Mouse (Mus musculus) hindbrain, postnatal 0 days (tissue): ENCODE measurements around the gene Slc29a2. TPM values are rescaled to one million over a fixed set of nuclear protein-coding genes. Genes with fewer than 3 reads are reported as not detected.

Experiments
- ATAC-seq: fragments of 200-750 bp; cut with Nextera tagmentation; 2 replicates; pipeline ENCODE4 v1.8.0; 2017; ENCODE audit warnings: mild to moderate bottlenecking, moderate TSS enrichment, moderate library complexity
- DNase-seq: peaks from one replicate; pipeline ENCODE4 v3.0.0-alpha.2; 2015; ENCODE audit warnings: low spot score
- H3K27ac ChIP-seq: fragments of 300-500 bp; sonication (generic); 2 replicates; pipeline ENCODE4 v1.5.1; 2014; ENCODE audit warnings: mild to moderate bottlenecking
- H3K27me3 ChIP-seq: fragments of 300-500 bp; sonication (generic); 2 replicates; pipeline ENCODE4 v1.6.1; 2014; ENCODE audit warnings: low read length, mixed read lengths; ENCODE audit not compliant: insufficient read depth
- H3K36me3 ChIP-seq: fragments of 300-500 bp; sonication (generic); 2 replicates; pipeline ENCODE4 v1.6.1; 2014; ENCODE audit warnings: low read length, mixed read lengths; ENCODE audit not compliant: insufficient read depth
- H3K4me1 ChIP-seq: fragments of 300-500 bp; sonication (generic); 2 replicates; pipeline ENCODE4 v1.6.1; 2014; ENCODE audit warnings: antibody characterized with exemption, low read length, mixed read lengths; ENCODE audit not compliant: insufficient read depth
- H3K4me2 ChIP-seq: fragments of 300-500 bp; sonication (generic); 2 replicates; pipeline ENCODE4 v1.6.1; 2014; ENCODE audit warnings: low read depth, mild to moderate bottlenecking, low read length, moderate library complexity, mixed read lengths
- H3K4me3 ChIP-seq: fragments of 300-500 bp; sonication (generic); 2 replicates; pipeline ENCODE4 v1.5.1; 2014; ENCODE audit warnings: low read length
- H3K9ac ChIP-seq: fragments of 300-500 bp; sonication (generic); replicated peaks from 2 replicates; pipeline ENCODE4 v1.6.1; 2014; ENCODE audit warnings: mild to moderate bottlenecking, low read length, moderate library complexity, mixed read lengths
- H3K9me3 ChIP-seq: fragments of 300-500 bp; sonication (generic); 2 replicates; pipeline ENCODE4 v1.6.1; 2016; ENCODE audit warnings: low read length, mixed read lengths
- CTCF ChIP-seq: IDR thresholded peaks from 2 replicates; pipeline ENCODE4 v1.5.1; 2016; ENCODE audit warnings: antibody characterized with exemption, control low read depth, low read depth
- WGBS: fragments of 180-500 bp; shearing (Covaris S2); extraction: QIAGEN DNeasy Blood & Tissue Kit; methylation state at CpG from one replicate; pipeline ENCODE4 v1.1.7; 2014; 5-methylcytosine and 5-hydroxymethylcytosine counted together
- polyA plus RNA-seq: library from polyadenylated mRNA; unstranded; fragments of >200 nt; fragmentation: Nextera tagmentation; extraction: Ambion mirVana; gene quantifications from 2 replicates; pipeline ENCODE4 v1.2.1, GENCODE M21; 2015
- total RNA-seq: library from RNA; depleted of rRNA; stranded (reverse); fragments of >200 nt; gene quantifications from 2 replicates; pipeline ENCODE4 v1.2.3, GENCODE M21; 2014

Gene Slc29a2
- total and polyA plus RNA-seq, 2 experiments from 2014 or later: 16.3 to 22.5 TPM

- no peaks in the 10 kb centered on the region for H3K9me3 ChIP-seq
- WGBS: 12% methylated on average over 6 of the region's 6 CpGs
- no peak overlapping the region for H3K4me3 ChIP-seq
- H3K27me3 ChIP-seq: peaks cover 5% of the 10 kb centered on the region; the same call in 1 of the 2 replicates
- H3K27ac ChIP-seq: no peak overlapping the region
- no peak overlapping the region for H3K9ac ChIP-seq
- peak; percentile 80 for TF ChIP-seq CTCF
- DNase-seq: peak; percentile 80
- H3K36me3 ChIP-seq: no peaks in the 10 kb centered on the region
- no peaks in the 10 kb centered on the region; the same call in 1 of the 2 replicates for H3K4me1 ChIP-seq
- H3K4me2 ChIP-seq: no peak overlapping the region
- peak; percentile 34; the same call in 1 of the 2 replicates for ATAC-seq
These were observed 32.6 kb downstream of the Slc29a2 start for GRCm38 (mm10) chr19:5056251-5056650.

- ATAC-seq (no peak), DNase-seq (no peak)
- 25% methylated on average over 16 of the region's 16 CpGs for WGBS
- H3K9me3 ChIP-seq: no peaks in the 10 kb centered on the region
- H3K4me1 ChIP-seq: no peaks in the 10 kb centered on the region; the same call in 1 of the 2 replicates
- no peak for TF ChIP-seq CTCF
- no peak overlapping the region for H3K4me3 ChIP-seq
- no peaks in the 10 kb centered on the region for H3K27me3 ChIP-seq
- H3K36me3 ChIP-seq: no peaks in the 10 kb centered on the region
- no peak overlapping the region for H3K9ac ChIP-seq
- H3K27ac ChIP-seq: no peak overlapping the region
- no peak overlapping the region for H3K4me2 ChIP-seq
These were observed 34.5 kb downstream of the Slc29a2 start for GRCm38 (mm10) chr19:5057876-5058775.

GRCm38 (mm10) chr19:5058801-5059771, 35.4 kb downstream of the Slc29a2 start:
- Histone ChIP-seq H3K4me3 (no peak overlapping the region), H3K27ac (no peak overlapping the region), H3K9me3 (no peaks in the 10 kb centered on the region), H3K9ac (no peak overlapping the region), H3K27me3 (no peaks in the 10 kb centered on the region), H3K36me3 (no peaks in the 10 kb centered on the region), H3K4me2 (no peak overlapping the region), H3K4me1 (no peaks in the 10 kb centered on the region; the same call in 1 of the 2 replicates)
- no peak for TF ChIP-seq CTCF
- DNase-seq: no peak
- 17% methylated on average over 10 of the region's 10 CpGs for WGBS
- ATAC-seq: peak; percentile 37; the same call in 1 of the 2 replicates

- no peak for ATAC-seq
- WGBS: 48% methylated on average over 5 of the region's 5 CpGs
- no peak overlapping the region for H3K27ac ChIP-seq
- H3K9me3 ChIP-seq: no peaks in the 10 kb centered on the region
- no peak for DNase-seq
- no peak overlapping the region for H3K9ac ChIP-seq
- no peaks in the 10 kb centered on the region for H3K36me3 ChIP-seq
- no peak overlapping the region for H3K4me3 ChIP-seq
- no peaks in the 10 kb centered on the region; the same call in 1 of the 2 replicates for H3K4me1 ChIP-seq
- no peak overlapping the region for H3K4me2 ChIP-seq
- TF ChIP-seq CTCF: no peak
- H3K27me3 ChIP-seq: no peaks in the 10 kb centered on the region
These were observed 37.0 kb downstream of the Slc29a2 start for GRCm38 (mm10) chr19:5060365-5061330.

- no peak overlapping the region for H3K27ac ChIP-seq
- H3K36me3 ChIP-seq: no peaks in the 10 kb centered on the region
- ATAC-seq (no peak), DNase-seq (no peak)
- H3K4me3 ChIP-seq: no peak overlapping the region
- no peaks in the 10 kb centered on the region for H3K27me3 ChIP-seq
- 88% methylated on average over 5 of the region's 5 CpGs for WGBS
- H3K4me2 ChIP-seq: no peak overlapping the region
- no peaks in the 10 kb centered on the region for H3K9me3 ChIP-seq
- H3K9ac ChIP-seq: no peak overlapping the region
- TF ChIP-seq CTCF: no peak
- H3K4me1 ChIP-seq: no peaks in the 10 kb centered on the region
These were observed 38.4 kb downstream of the Slc29a2 start for GRCm38 (mm10) chr19:5062041-5062440.
